ENCODE assay signal across 9 mouse cellular contexts in genomic region chr16:23962401-23962800, GRCm38 (mm10). TPM values are rescaled to one million over a fixed set of nuclear protein-coding genes. Genes with fewer than 3 reads are reported as not detected.
DNase-seq lines count a peak whose midpoint lies in the region; ATAC-seq lines count a peak whose summit lies in the region.
"Had no signal": no experiment of that assay in that cellular context is flagged by ENCODE, and none has a peak within 500 bp of the region (broad histone marks: within the 10 kb centered on the region; RNA-seq: fewer than 3 reads in every experiment).

No protein-coding gene starts in this region.

- intact Hi-C loops in heart, postnatal 36 days (cut with DNase I): loop anchor here (5.0 kb wide), 2 partner anchors 1300 to 1385 kb away; no protein-coding TSS in a partner anchor
- intact Hi-C loops in left cerebral cortex, postnatal 10 days (cut with DNase I): no loop called here
- intact Hi-C loops in gastrocnemius, postnatal 14 days (cut with DNase I; ENCODE audit: low total_unique reads): no loop called here

- no peak for DNase-seq in heart, postnatal 36 days
- DNase-seq in CD4-positive helper T cell, adult 2 months (ENCODE audit: low read depth, low spot score): peak; percentile 57
- peak; percentile 52 for DNase-seq in lung, postnatal 14 days
- no peak for DNase-seq in retina, postnatal 1 day
- DNase-seq in left cerebral cortex, postnatal 10 days (ENCODE audit: extremely low spot score in 1 of 2, low spot score in 2 of 2): no peak
- DNase-seq in gastrocnemius, postnatal 14 days: no peak

- no peak overlapping the region for H3K27ac ChIP-seq in heart, embryonic 15.5 days

- H3K36me3 ChIP-seq in heart, embryonic 15.5 days: no peaks in the 10 kb centered on the region; the same call in 1 of the 2 replicates

- H3K4me1 ChIP-seq in heart, embryonic 15.5 days (replicated peaks): peaks cover 9% of the 10 kb centered on the region

- peak; percentile 35; the same call in 1 of the 2 replicates for ATAC-seq in heart, embryonic 15.5 days (replicated peaks; ENCODE audit: insufficient number of reproducible peaks, insufficient read depth, low FRiP score, low read depth)
- ATAC-seq in activated CD4-positive, CD25-positive, alpha-beta regulatory T cell, adult 4 months: peak; percentile 61

- H3K27me3 ChIP-seq in heart, embryonic 15.5 days: no peaks in the 10 kb centered on the region

- no peak overlapping the region for H3K9ac ChIP-seq in heart, embryonic 15.5 days

- 81% methylated on average over 2 of the region's 2 CpGs for WGBS in heart, embryonic 15.5 days

- H3K4me2 ChIP-seq in heart, embryonic 15.5 days: no peak overlapping the region

- no peaks in the 10 kb centered on the region for H3K9me3 ChIP-seq in heart, embryonic 15.5 days (replicated peaks)

- H3K4me3 ChIP-seq in heart, embryonic 15.5 days: no peak overlapping the region

RNA-seq across cellular contexts. Expression of gene Gm37419, which starts 25.9 kb away (rescaled TPM):
- not detected in 2 replicates for polyA plus RNA-seq in heart, embryonic 15.5 days (2015; fragmentation: Nextera tagmentation; extraction: Ambion mirVana)
- total RNA-seq in heart, postnatal 36 days (2021): not detected
- not detected for polyA plus RNA-seq in activated CD4-positive, CD25-positive, alpha-beta regulatory T cell, adult 4 months (2017; shearing (Covaris generic))
- not detected for total RNA-seq in left cerebral cortex, postnatal 10 days (2021)
- not detected for total RNA-seq in gastrocnemius, postnatal 14 days (2021)
- total RNA-seq: adrenal gland, adult 18-20 months had no signal

RNA-seq across cellular contexts. Expression of gene Bcl6, which starts 26.3 kb away (rescaled TPM):
- polyA plus RNA-seq in heart, embryonic 15.5 days (2015; fragmentation: Nextera tagmentation; extraction: Ambion mirVana): 0.66 and 0.82 TPM in 2 replicates
- total RNA-seq in heart, postnatal 36 days (2021): 10 to 100 TPM; 14.6 to 18.5 TPM
- 10 to 100 TPM in 1 of 2 experiments, 1 to 10 TPM in 1; 4.3 to 12.9 TPM for polyA plus RNA-seq in activated CD4-positive, CD25-positive, alpha-beta regulatory T cell, adult 4 months (2017; shearing (Covaris generic))
- 10 to 100 TPM; 23.0 to 25.8 TPM for total RNA-seq in left cerebral cortex, postnatal 10 days (2021)
- 10 to 100 TPM; 26.0 to 49.8 TPM for total RNA-seq in gastrocnemius, postnatal 14 days (2021)

RNA-seq across cellular contexts. Expression of gene Rtp2, which starts 30.2 kb away (rescaled TPM):
- not detected in 2 replicates for polyA plus RNA-seq in heart, embryonic 15.5 days (2015; fragmentation: Nextera tagmentation; extraction: Ambion mirVana)
- not detected for total RNA-seq in heart, postnatal 36 days (2021)
- polyA plus RNA-seq in activated CD4-positive, CD25-positive, alpha-beta regulatory T cell, adult 4 months (2017; shearing (Covaris generic)): not detected
- total RNA-seq in left cerebral cortex, postnatal 10 days (2021): under 1 TPM in 1 of 2 experiments, not detected in 1; 0.45 TPM
- total RNA-seq in gastrocnemius, postnatal 14 days (2021): not detected
- total RNA-seq: adrenal gland, adult 18-20 months had no signal

Comparison
In these comparisons a context has a peak if more than half of its experiments do, and no peak if none do; other contexts are left out.
1. DNase-seq: peak in CD4-positive helper T cell, adult 2 months (single experiment) and lung, postnatal 14 days (single experiment); none in heart, postnatal 36 days (0 of 2), retina, postnatal 1 day (single experiment), left cerebral cortex, postnatal 10 days (0 of 2) and gastrocnemius, postnatal 14 days (single experiment).